Mouse (Mus musculus) brain, embryonic 14.5 days (tissue): Measurements from ENCODE around the gene S100a13.

ENCODE experiments used
- CTCF ChIP-seq: fragments of 200-500 bp; IDR thresholded peaks from 2 replicates; pipeline ENCODE4 v1.5.1; 2012; ENCODE audit warnings: inconsistent platforms, mild to moderate bottlenecking, moderate library complexity, borderline replicate concordance; ENCODE audit not compliant: insufficient read depth, insufficient read length; ENCODE audit errors: extremely low read depth
- POLR2A ChIP-seq: fragments of 200-500 bp; IDR thresholded peaks from 2 replicates; pipeline ENCODE4 v1.6.1; 2012; ENCODE audit warnings: mild to moderate bottlenecking, inconsistent platforms, borderline replicate concordance; ENCODE audit not compliant: poor library complexity, insufficient read depth, insufficient read length, severe bottlenecking; ENCODE audit errors: extremely low read depth

DNA sequence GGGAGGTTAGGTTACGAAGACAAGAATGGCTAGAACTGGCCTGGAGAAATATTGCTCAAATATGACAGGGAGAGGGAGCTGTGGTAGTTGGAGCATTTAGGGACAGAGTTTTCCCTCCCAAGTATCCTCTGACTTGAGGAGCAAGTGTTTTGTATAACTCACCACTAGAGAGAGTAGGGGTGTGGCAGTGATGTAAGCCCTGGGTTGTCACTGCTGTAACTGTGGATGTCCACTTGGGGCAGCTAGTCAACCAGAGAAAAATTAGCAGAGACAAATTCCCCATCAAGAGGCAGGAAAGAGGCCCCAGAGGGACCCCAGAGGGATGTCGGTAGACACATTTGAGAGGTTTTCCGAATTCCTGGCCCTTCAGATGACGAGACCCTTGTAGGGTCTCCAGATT lies 11.2 kb downstream of the S100a13 start:
- TF ChIP-seq POLR2A (no peak), CTCF (peak; percentile 41; the same call in 1 of the 2 replicates)
